Mouse (Mus musculus) brain, adult 10 weeks (tissue): ENCODE data around the gene E2f3. TPM values are rescaled to one million over a fixed set of nuclear protein-coding genes. Genes with fewer than 3 reads are reported as not detected.

Source experiments
- polyA plus RNA-seq: library from polyadenylated mRNA; stranded (reverse); fragments of 350-450 nt; fragmentation: Illumina TruSeq; extraction: RNeasy Lipid Tissue Mini Kit (QIAGEN cat#74804); gene quantifications from one replicate; pipeline ENCODE4 v1.2.3, GENCODE M21; 2015; ENCODE audit warnings: low read depth, low replicate concordance

Gene E2f3
- polyA plus RNA-seq = 14.7 TPM

DNA sequence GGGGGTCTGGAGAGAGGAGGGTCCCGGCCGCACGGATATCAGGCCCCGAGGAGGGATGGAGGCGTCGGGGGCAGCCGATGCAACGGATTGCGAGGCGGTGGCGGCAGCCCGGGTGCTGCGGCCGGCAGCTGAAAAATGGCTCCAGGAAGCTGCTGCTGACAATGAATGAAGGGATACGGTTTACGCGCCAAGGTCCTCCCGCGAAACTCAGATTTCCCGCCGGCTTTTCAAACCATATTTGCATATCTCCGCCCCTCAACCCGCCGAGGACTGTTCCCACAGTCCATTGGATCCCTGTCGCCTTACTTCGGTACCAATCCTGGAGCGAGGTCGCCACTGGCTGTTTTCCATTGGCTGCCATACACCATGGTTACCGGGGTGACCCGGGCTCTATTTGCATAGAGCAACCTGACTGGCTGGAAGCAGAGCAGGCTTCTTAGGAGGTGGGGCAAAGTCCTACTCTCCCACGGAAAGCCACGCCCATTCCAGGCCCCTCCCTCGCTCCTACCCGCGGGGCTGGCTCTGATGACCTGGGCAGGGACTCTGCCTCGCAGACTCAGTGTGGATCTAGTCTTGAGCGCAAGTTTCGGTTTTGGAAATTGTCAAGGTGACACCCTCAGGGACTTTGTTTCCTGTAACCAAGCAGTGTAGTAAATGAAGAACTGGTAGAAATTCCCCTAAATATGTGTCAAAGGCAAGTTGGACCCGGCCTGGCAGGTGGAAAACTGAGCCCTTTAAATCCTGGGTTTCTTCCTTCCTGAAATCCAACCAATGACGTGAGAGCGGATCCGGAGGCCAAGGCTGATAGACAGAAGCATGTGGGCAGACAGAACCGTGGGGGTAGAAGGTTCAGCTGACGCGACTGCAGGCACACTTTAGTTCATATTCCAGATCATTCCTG, at the start of gene E2f3:
E2f3 (minus strand) TSS at position 209 of the 901 bp plus-strand sequence.

Other genes with a start within 250 kb of the E2f3 start
- gene Cdkal1, start 130.4 kb downstream of the E2f3 start, polyA plus RNA-seq = 9.5 TPM
- gene Mboat1, start 150.4 kb upstream of the E2f3 start, polyA plus RNA-seq = 6.9 TPM